In genomic region chr7:88027411-88028132, GRCm38 (mm10) we compare ENCODE assay signal across 9 mouse cellular contexts.
A peak's percentile ranks its signal among the peaks of the same experiment; 100 is the strongest.
DNase-seq lines count a peak whose midpoint lies in the region; ATAC-seq lines count a peak whose summit lies in the region.
"Had no signal": no experiment of that assay in that cellular context is flagged by ENCODE, and none has a peak within 500 bp of the region (broad histone marks: within the 10 kb centered on the region; RNA-seq: fewer than 3 reads in every experiment).

No protein-coding gene starts in this region.

- 88% methylated on average over 3 of the region's 3 CpGs for WGBS in midbrain, embryonic 14.5 days
- 83% methylated on average over 3 of the region's 3 CpGs for WGBS in midbrain, embryonic 16.5 days

- H3K9me3 ChIP-seq in midbrain, embryonic 14.5 days (ENCODE audit: control insufficient read depth, low read length) = no peaks in the 10 kb centered on the region
- H3K9me3 ChIP-seq in midbrain, embryonic 16.5 days (replicated peaks; ENCODE audit: control insufficient read depth, low read length, poor library complexity, severe bottlenecking) = no peaks in the 10 kb centered on the region
- H3K9me3 ChIP-seq: midbrain, embryonic 15.5 days had no signal

- no peaks in the 10 kb centered on the region for H3K36me3 ChIP-seq in midbrain, embryonic 14.5 days (ENCODE audit: control insufficient read depth, insufficient read depth, low read length)
- no peaks in the 10 kb centered on the region for H3K36me3 ChIP-seq in midbrain, embryonic 16.5 days (ENCODE audit: control insufficient read depth, insufficient read depth, low read length)
- H3K36me3 ChIP-seq: midbrain, embryonic 15.5 days had no signal

- ATAC-seq in midbrain, embryonic 14.5 days (ENCODE audit: low FRiP score, low TSS enrichment) = no peak
- ATAC-seq in midbrain, embryonic 16.5 days = no peak
- ATAC-seq: midbrain, embryonic 15.5 days had no signal

- H3K27me3 ChIP-seq in midbrain, embryonic 14.5 days (ENCODE audit: control insufficient read depth, insufficient read depth, low read length) = no peaks in the 10 kb centered on the region
- H3K27me3 ChIP-seq in midbrain, embryonic 16.5 days (ENCODE audit: control insufficient read depth, insufficient read depth, low read depth, low read length) = no peaks in the 10 kb centered on the region
- H3K27me3 ChIP-seq: midbrain, embryonic 15.5 days had no signal

- no peaks in the 10 kb centered on the region for H3K4me1 ChIP-seq in midbrain, embryonic 14.5 days (ENCODE audit: control insufficient read depth, insufficient read depth, low read length)
- no peaks in the 10 kb centered on the region for H3K4me1 ChIP-seq in midbrain, embryonic 16.5 days (ENCODE audit: control insufficient read depth, insufficient read depth, low read length)
- H3K4me1 ChIP-seq: midbrain, embryonic 15.5 days had no signal

- no peak overlapping the region for H3K4me3 ChIP-seq in midbrain, embryonic 14.5 days (replicated peaks; ENCODE audit: low read depth, low read length)
- no peak overlapping the region for H3K4me3 ChIP-seq in midbrain, embryonic 16.5 days (ENCODE audit: low read depth, low read length)
- H3K4me3 ChIP-seq: midbrain, embryonic 15.5 days had no signal

- peak; percentile 59 for DNase-seq in adrenal gland, adult 2 months
- no peak for DNase-seq in adrenal gland, postnatal 4 days (ENCODE audit: low spot score in 2 of 2)
- DNase-seq in midbrain, embryonic 14.5 days = peak; percentile 2
- peak; percentile 5 for DNase-seq in left cerebral cortex, adult 11 months (ENCODE audit: low spot score)
- peak; percentile 25 for DNase-seq in right cerebral cortex, postnatal 36 days (ENCODE audit: low spot score in 2 of 2)
- no peak for DNase-seq in thymus, postnatal 14 days
- no peak for DNase-seq in thymus, postnatal 36 days

- no peak overlapping the region for H3K9ac ChIP-seq in midbrain, embryonic 14.5 days (replicated peaks; ENCODE audit: low read length)
- H3K9ac ChIP-seq in midbrain, embryonic 16.5 days (ENCODE audit: low read depth, low read length) = no peak overlapping the region
- H3K9ac ChIP-seq: midbrain, embryonic 15.5 days had no signal

- no peak overlapping the region for H3K27ac ChIP-seq in midbrain, embryonic 14.5 days (replicated peaks; ENCODE audit: low read depth, low read length)
- H3K27ac ChIP-seq in midbrain, embryonic 16.5 days (ENCODE audit: low read length) = no peak overlapping the region
- H3K27ac ChIP-seq: midbrain, embryonic 15.5 days had no signal

- no peak overlapping the region for H3K4me2 ChIP-seq in midbrain, embryonic 14.5 days (ENCODE audit: low read length)
- no peak overlapping the region for H3K4me2 ChIP-seq in midbrain, embryonic 16.5 days (ENCODE audit: low read length)
- H3K4me2 ChIP-seq: midbrain, embryonic 15.5 days had no signal

Comparison
In these comparisons a context has a peak if more than half of its experiments do, and no peak if none do; other contexts are left out.
1. DNase-seq: peak in adrenal gland, adult 2 months (single experiment), midbrain, embryonic 14.5 days (single experiment), left cerebral cortex, adult 11 months (single experiment) and right cerebral cortex, postnatal 36 days (2 of 2); none in adrenal gland, postnatal 4 days (0 of 2), thymus, postnatal 14 days (single experiment) and thymus, postnatal 36 days (0 of 2).